Mouse (Mus musculus): ENCODE results near the gene Foxc1. TPM values are rescaled to one million over a fixed set of nuclear protein-coding genes. Genes with fewer than 3 reads are reported as not detected.

Gene Foxc1
- total and polyA plus RNA-seq, 3 experiments, result 0.01 TPM; not detected in 2

- TF ChIP-seq MAFK (IDR thresholded peaks at IDR 0.05; ENCODE audit: borderline replicate concordance, low read depth, low read length) (no peak), E2F4 (IDR thresholded peaks at IDR 0.05; ENCODE audit: borderline replicate concordance, low read depth, low read length) (no peak), MYB (IDR thresholded peaks at IDR 0.05; ENCODE audit: low read depth, low read length) (no peak)
Measured at GRCm38 (mm10) chr13:31800581-31801576, 5.6 kb upstream of the Foxc1 start (continued).

- Histone ChIP-seq H3K36me3 (ENCODE audit: control insufficient read depth in 1 of 2, insufficient read depth in 2 of 2, low read length in 2 of 2) (no peaks in the 10 kb centered on the region), H3K4me3 (ENCODE audit: control insufficient read depth in 1 of 2, insufficient read depth in 1 of 2, low read depth in 2 of 2, low read length in 2 of 2) (no peak overlapping the region), H3K9ac (ENCODE audit: control insufficient read depth, low read depth, low read length, poor library complexity, severe bottlenecking) (no peak overlapping the region), H3K27ac (ENCODE audit: control insufficient read depth, low read depth, low read length) (no peak overlapping the region), H3K79me2 (ENCODE audit: control insufficient read depth, insufficient read depth, low read length, poor library complexity) (no peaks in the 10 kb centered on the region), H3K9me3 (replicated peaks; ENCODE audit: insufficient read depth, low read length) (no peaks in the 10 kb centered on the region), H3K27me3 (ENCODE audit: control insufficient read depth in 1 of 2, insufficient read depth in 2 of 2, low read length in 2 of 2) (no peaks in the 10 kb centered on the region), H3K4me1 (ENCODE audit: control insufficient read depth in 1 of 2, insufficient read depth in 2 of 2, low read length in 2 of 2) (no peaks in the 10 kb centered on the region)
- DNase-seq (ENCODE audit: low read depth, low spot score), result no peak
- TF ChIP-seq ELF1 (IDR thresholded peaks at IDR 0.05; ENCODE audit: low read depth, low read length) (no peak), MAFK (IDR thresholded peaks at IDR 0.05; ENCODE audit: borderline replicate concordance, low read depth, low read length) (no peak), TCF12 (IDR thresholded peaks at IDR 0.05; ENCODE audit: low read depth, low read length) (no peak), MYB (IDR thresholded peaks at IDR 0.05; ENCODE audit: low read depth, low read length) (no peak), RCOR1 (IDR thresholded peaks at IDR 0.05; ENCODE audit: low read depth, low read length) (no peak), RAD21 (IDR thresholded peaks at IDR 0.05; ENCODE audit: low read depth, low read length) (no peak)
Measured at GRCm38 (mm10) chr13:31801703-31802305, 4.6 kb upstream of the Foxc1 start.

GRCm38 (mm10) chr13:31802447-31802846 lies 4.0 kb upstream of the Foxc1 start:
- H3K9ac ChIP-seq (ENCODE audit: control insufficient read depth, low read depth, low read length, poor library complexity, severe bottlenecking), result no peak overlapping the region
- DNase-seq (ENCODE audit: low read depth, low spot score), result no peak
- H3K4me1 ChIP-seq (ENCODE audit: control insufficient read depth in 1 of 2, insufficient read depth in 2 of 2, low read length in 2 of 2), result no peaks in the 10 kb centered on the region
- no peaks in the 10 kb centered on the region for H3K27me3 ChIP-seq (ENCODE audit: control insufficient read depth in 1 of 2, insufficient read depth in 2 of 2, low read length in 2 of 2)
- H3K4me3 ChIP-seq (ENCODE audit: control insufficient read depth in 1 of 2, insufficient read depth in 1 of 2, low read depth in 2 of 2, low read length in 2 of 2), result no peak overlapping the region
- H3K36me3 ChIP-seq (ENCODE audit: control insufficient read depth in 1 of 2, insufficient read depth in 2 of 2, low read length in 2 of 2), result no peaks in the 10 kb centered on the region
- no peaks in the 10 kb centered on the region for H3K9me3 ChIP-seq (replicated peaks; ENCODE audit: insufficient read depth, low read length)
- no peak for TF ChIP-seq NRF1 (IDR thresholded peaks at IDR 0.05; ENCODE audit: insufficient read depth, low read depth, low read length, poor library complexity, severe bottlenecking)
- no peak for TF ChIP-seq EP300 (IDR thresholded peaks at IDR 0.05; ENCODE audit: low read depth in 1 of 2, low read length in 2 of 2)
- no peak for TF ChIP-seq SIN3A (IDR thresholded peaks at IDR 0.05; ENCODE audit: low read length)
- TF ChIP-seq NELFE (IDR thresholded peaks at IDR 0.05; ENCODE audit: low read depth, low read length), result no peak
- TF ChIP-seq ELF1 (IDR thresholded peaks at IDR 0.05; ENCODE audit: low read depth, low read length), result no peak
- no peak for TF ChIP-seq TCF12 (IDR thresholded peaks at IDR 0.05; ENCODE audit: low read depth, low read length)
- TF ChIP-seq POLR2AphosphoS2 (IDR thresholded peaks at IDR 0.05; ENCODE audit: low read length), result no peak
- no peak for TF ChIP-seq MAZ (IDR thresholded peaks at IDR 0.05; ENCODE audit: low read depth, low read length)
- TF ChIP-seq E2F4 (IDR thresholded peaks at IDR 0.05; ENCODE audit: borderline replicate concordance, low read depth, low read length), result no peak
- TF ChIP-seq UBTF (IDR thresholded peaks at IDR 0.05; ENCODE audit: borderline replicate concordance, insufficient read depth, low read depth, low read length), result no peak
- no peak for TF ChIP-seq GABPA (IDR thresholded peaks at IDR 0.05; ENCODE audit: low read depth, low read length)
- TF ChIP-seq CHD2 (IDR thresholded peaks at IDR 0.05; ENCODE audit: low read length), result no peak
- TF ChIP-seq TAL1 (IDR thresholded peaks at IDR 0.05; ENCODE audit: low read length), result no peak
- no peak for TF ChIP-seq MYB (IDR thresholded peaks at IDR 0.05; ENCODE audit: low read depth, low read length)
- no peak for TF ChIP-seq ZKSCAN1 (IDR thresholded peaks at IDR 0.05; ENCODE audit: low read depth, low read length)
- TF ChIP-seq ZC3H11A (IDR thresholded peaks at IDR 0.05; ENCODE audit: low read depth, low read length), result no peak
- no peak for TF ChIP-seq ZNF384 (IDR thresholded peaks at IDR 0.05; ENCODE audit: low read depth, low read length)
- no peak overlapping the region for H3K27ac ChIP-seq (ENCODE audit: control insufficient read depth, low read depth, low read length)
- no peaks in the 10 kb centered on the region for H3K79me2 ChIP-seq (ENCODE audit: control insufficient read depth, insufficient read depth, low read length, poor library complexity)
